Mouse (Mus musculus) cerebellum, adult 2 months (tissue): ENCODE results near the gene Ilvbl. TPM values are rescaled to one million over a fixed set of nuclear protein-coding genes. Genes with fewer than 3 reads are reported as not detected.
A peak's percentile ranks its signal among the peaks of the same experiment; 100 is the strongest.
"Not testable (repeated sequence)": the region's sequence is repeated elsewhere in the genome, so short reads cannot be mapped to it uniquely, and the experiment has no call there.

Experiments used
- DNase-seq, 2 experiments: peaks; one replicate each; pipeline ENCODE4 v3.0.0; 2021
- H3K27ac ChIP-seq: fragments of 200-500 bp; 2 replicates; pipeline ENCODE4 v1.5.1; 2012; ENCODE audit warnings: low read length, control low read depth, inconsistent platforms; ENCODE audit not compliant: insufficient read depth
- H3K27me3 ChIP-seq: fragments of 200-500 bp; 2 replicates; pipeline ENCODE4 v1.6.1; 2012; ENCODE audit warnings: inconsistent platforms, mild to moderate bottlenecking, low read length, moderate library complexity; ENCODE audit not compliant: control insufficient read depth, insufficient read depth
- H3K4me1 ChIP-seq: fragments of 200-500 bp; 2 replicates; pipeline ENCODE4 v1.6.1; 2011; ENCODE audit warnings: low read length; ENCODE audit not compliant: control insufficient read depth, insufficient read depth
- H3K4me3 ChIP-seq: fragments of 200-500 bp; replicated peaks from 2 replicates; pipeline ENCODE3; 2011; ENCODE audit warnings: mild to moderate bottlenecking, low read depth, low read length, control low read depth; ENCODE audit not compliant: insufficient read depth
- CTCF ChIP-seq: fragments of 200-500 bp; IDR thresholded peaks from 2 replicates; pipeline ENCODE4 v1.5.1; 2011; ENCODE audit warnings: low read depth, mild to moderate bottlenecking, control low read depth, low read length, moderate library complexity, borderline replicate concordance; ENCODE audit not compliant: insufficient read depth
- POLR2A ChIP-seq: fragments of 200-500 bp; IDR thresholded peaks from 2 replicates; pipeline ENCODE4 v1.6.1; 2011; ENCODE audit warnings: low read length, control low read depth, borderline replicate concordance; ENCODE audit not compliant: insufficient read depth
- WGBS: fragments of 180-500 bp; shearing (Covaris S2); methylation state at CpG from one replicate; pipeline ENCODE4 v1.1.7; 2018; 5-methylcytosine and 5-hydroxymethylcytosine counted together
- polyA plus RNA-seq: library from polyadenylated mRNA; depleted of rRNA; stranded (reverse); fragments of >200 nt; gene quantifications from 2 replicates; pipeline ENCODE4 v1.2.3, GENCODE M21; 2012; rRNA removed

Ilvbl gene
- 86.6 and 95.0 TPM in 2 replicates for polyA plus RNA-seq

DNA sequence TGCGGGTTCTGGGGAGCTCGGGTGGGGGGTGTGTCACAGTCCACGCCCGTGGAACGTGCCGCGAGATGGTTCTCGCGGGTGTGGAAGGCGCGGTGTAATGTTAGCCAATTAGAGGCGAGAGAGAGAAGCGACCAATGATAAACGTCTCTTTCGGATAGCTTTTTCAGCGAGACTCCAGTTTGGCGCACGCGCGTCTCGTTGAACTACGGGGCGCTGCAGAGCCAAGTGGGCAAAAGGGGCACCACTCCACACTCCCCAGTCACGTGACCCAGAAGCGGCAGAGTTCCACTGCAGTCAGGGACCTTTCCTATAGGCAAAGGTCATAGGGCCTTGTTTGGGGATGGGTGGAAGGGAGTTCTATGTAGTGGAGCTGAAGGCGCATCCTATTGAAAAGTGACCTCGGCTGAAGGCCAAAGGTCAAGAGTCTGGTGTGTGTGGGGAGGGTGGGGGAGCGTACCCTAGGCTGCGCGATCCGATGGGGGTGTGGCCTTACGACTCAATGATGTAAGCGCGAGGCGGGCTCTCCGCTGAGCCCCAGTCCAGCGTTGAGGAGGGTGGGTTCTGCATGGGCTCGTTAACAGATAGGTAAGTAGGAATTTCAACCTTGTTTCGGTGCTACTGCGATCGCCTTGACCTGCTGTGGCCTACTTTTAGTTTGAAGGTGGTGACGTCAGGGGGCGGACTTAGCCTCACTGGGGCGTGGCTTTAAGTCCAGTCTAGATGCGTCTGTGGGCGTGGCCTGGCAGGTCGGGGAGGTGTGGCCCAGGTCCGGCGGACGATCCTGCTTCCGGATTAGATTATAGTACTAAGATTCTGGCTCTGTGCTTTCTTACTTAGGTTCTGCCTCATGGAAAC is at the start of gene Ilvbl:
Gene Ilvbl, plus strand, starts transcription at position 97 of the 855 bp plus-strand sequence.
- peak; percentile 94 to 95 for DNase-seq
- peaks cover 19% of the 10 kb centered on the region for H3K4me1 ChIP-seq
- no peaks in the 10 kb centered on the region for H3K27me3 ChIP-seq
- TF ChIP-seq POLR2A (peak; percentile 38; the same call in 1 of the 2 replicates), CTCF (no peak)
- WGBS = under 1% methylated on average over 51 of the region's 51 CpGs
- H3K27ac ChIP-seq = peak within 1 kb of the TSS; percentile 95
- H3K4me3 ChIP-seq = peak within 1 kb of the TSS; percentile 78

DNA sequence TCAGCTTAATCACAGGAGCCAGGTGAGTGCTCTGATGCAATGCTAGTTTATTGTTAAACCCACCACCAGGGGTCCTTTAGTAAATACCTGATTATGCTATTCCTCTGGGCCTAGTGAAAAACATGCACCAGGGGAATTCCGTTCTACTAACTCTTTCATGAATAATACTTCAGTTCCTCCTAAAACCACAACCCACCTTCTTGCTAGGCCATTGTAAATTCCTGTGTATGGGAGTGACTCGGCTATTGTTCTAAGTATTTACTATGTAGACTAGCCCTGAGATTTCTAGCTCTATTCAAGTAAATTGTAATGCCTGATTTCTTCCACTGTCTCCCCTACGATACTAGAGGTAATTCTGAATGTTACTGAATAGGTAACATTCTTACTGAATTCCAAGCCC is 49.1 kb upstream of the Ilvbl start:
- H3K4me1 ChIP-seq, H3K4me3 ChIP-seq, H3K27me3 ChIP-seq, H3K27ac ChIP-seq, DNase-seq: not testable (repeated sequence)
- WGBS = 72% methylated on average over 3 of the region's 3 CpGs

DNA sequence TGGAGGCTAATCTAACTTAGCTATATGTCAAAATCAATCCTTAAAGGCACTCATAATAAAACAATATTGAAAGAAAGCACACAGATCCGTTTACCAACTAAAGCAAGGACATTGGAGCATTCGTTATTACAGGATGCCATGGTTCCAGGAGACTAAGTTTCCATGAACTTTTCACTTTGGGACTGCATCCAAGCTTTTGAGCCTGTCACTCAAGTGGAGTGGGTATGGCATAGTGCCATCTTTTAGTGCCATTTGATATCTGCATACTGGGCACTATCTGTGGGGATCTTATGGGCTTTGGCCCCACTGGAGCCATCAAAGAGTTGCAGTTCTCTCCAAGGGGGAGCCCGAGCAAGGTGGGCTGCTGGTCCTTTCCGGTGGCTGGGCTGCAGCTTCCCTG is 48.6 kb upstream of the Ilvbl start:
- TF ChIP-seq CTCF (no peak), POLR2A (no peak)
- Histone ChIP-seq H3K4me3 (no peak overlapping the region), H3K4me1 (no peaks in the 10 kb centered on the region), H3K27me3 (no peaks in the 10 kb centered on the region), H3K27ac (no peak overlapping the region)
- no peak for DNase-seq
- WGBS = 14% methylated on average over 4 of the region's 4 CpGs

DNA sequence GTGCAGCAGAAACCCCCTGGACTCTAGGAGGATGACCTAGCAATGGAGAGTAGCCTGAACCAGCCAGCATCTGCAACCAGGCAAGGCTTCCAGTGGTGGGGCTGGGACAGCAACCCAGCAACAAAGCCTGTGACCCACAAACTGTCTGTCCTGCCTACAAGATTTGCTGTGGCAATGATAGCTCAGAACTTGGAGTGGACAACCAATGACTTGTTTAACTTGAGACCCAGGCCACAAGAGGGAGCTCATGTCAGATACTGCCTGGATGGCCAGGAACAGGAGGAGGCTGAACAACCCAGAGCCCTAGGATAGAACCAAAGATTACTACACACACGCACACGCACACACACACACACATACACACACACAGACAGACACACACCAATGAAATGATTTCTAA is 33.2 kb upstream of the Ilvbl start:
- DNase-seq = peak; percentile 20 to 26
- no peak overlapping the region for H3K4me3 ChIP-seq
- no peak for TF ChIP-seq POLR2A
- peak; percentile 52 for TF ChIP-seq CTCF
- H3K4me1 ChIP-seq = no peaks in the 10 kb centered on the region
- H3K27ac ChIP-seq = no peak overlapping the region
- H3K27me3 ChIP-seq = no peaks in the 10 kb centered on the region
- 55% methylated on average over 2 of the region's 2 CpGs for WGBS

DNA sequence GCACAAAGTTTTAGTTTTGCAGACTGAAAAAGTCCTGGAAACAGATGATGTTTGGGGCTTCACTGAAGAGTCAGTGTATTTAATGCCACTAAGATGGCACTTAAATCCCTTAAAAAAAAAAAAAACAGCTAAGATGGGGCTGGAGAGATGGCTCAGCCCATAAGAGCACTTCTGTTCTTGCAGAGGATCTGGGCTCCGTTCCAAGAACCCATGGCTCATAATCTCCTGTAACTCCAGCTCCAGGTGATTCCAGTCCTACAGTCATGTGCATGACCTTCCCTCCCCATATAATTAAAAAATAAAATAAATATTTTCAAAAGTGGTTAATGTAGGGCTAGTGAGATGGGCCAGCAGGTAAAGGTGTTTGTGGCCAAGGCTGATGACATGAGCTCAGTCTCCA is 9.1 kb upstream of the Ilvbl start:
- Histone ChIP-seq H3K27me3 (no peaks in the 10 kb centered on the region), H3K4me3 (no peak overlapping the region), H3K27ac (no peak overlapping the region), H3K4me1 (no peaks in the 10 kb centered on the region)
- DNase-seq = no peak
- 84% methylated on average over 1 of the region's 1 CpGs for whole genome bisulfite sequencing
- TF ChIP-seq CTCF = no peak
- no peak for TF ChIP-seq POLR2A

DNA sequence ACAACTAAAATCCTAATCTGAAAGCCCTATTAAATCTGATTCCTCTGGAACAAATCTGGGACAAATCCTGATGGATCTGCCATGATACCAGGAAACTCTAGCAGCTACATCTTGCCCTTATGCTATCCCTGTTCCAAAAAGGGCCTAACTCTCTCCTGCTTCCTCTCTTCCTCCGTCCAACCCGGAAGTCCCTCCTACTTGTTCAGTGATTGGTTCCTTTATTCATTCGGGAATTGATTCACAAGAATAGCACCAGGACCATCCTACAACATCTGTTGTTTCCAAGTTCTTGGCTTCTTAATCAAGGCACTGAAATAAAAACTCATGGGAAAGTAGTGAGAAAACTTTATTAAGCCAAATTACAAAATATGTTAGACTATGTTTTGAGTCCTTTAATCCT is 5.0 kb upstream of the Ilvbl start:
- Histone ChIP-seq H3K4me1 (no peaks in the 10 kb centered on the region), H3K27me3 (no peaks in the 10 kb centered on the region), H3K4me3 (no peak overlapping the region), H3K27ac (no peak overlapping the region)
- TF ChIP-seq CTCF (no peak), POLR2A (no peak)
- no peak for DNase-seq
- 63% methylated on average over 3 of the region's 3 CpGs for WGBS

DNA sequence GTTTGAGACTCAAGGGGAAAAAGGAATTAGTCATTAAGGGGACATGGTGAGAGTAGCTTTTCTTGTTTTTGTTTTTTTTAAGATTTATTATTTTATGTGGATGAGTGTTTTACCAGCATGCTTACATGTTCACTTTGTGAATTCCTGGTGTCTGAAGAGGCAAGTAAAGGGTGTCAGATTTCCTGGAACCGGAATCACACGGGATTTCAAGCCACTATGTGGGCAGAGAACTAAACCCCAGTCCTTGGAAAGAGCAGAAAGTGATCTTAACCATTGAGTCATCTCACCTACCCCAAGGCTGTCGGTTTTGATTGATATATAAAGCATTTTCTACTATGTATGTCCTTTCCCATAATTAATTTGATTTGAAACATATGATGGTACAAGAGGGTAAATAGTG is 4.5 kb upstream of the Ilvbl start:
- WGBS = 53% methylated on average over 3 of the region's 3 CpGs
- Histone ChIP-seq H3K4me1 (no peaks in the 10 kb centered on the region), H3K27ac (no peak overlapping the region), H3K4me3 (no peak overlapping the region), H3K27me3 (no peaks in the 10 kb centered on the region)
- TF ChIP-seq POLR2A (no peak), CTCF (no peak)
- no peak for DNase-seq

DNA sequence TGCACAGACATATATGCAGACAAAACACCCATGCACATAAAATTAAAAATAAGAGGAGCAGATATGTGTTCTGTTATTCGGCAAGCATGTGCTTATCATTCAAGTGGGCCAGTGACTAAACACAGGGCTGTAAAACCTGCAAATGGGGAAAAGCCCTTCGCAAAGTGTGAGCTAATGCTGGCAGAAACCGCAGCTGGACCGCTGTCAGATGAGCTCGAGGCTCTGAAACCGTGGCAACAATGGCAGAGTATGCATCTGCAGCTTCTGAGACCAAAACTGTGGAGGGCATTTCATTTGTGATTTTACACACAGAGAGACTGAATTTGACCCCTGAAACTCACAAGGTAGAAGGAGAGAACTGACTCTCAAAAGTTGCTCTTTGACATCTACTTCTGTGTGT is 3.7 kb upstream of the Ilvbl start:
- DNase-seq = no peak
- Histone ChIP-seq H3K27me3 (no peaks in the 10 kb centered on the region), H3K27ac (no peak overlapping the region), H3K4me3 (no peak overlapping the region), H3K4me1 (no peaks in the 10 kb centered on the region)
- 30% methylated on average over 6 of the region's 6 CpGs for WGBS
- TF ChIP-seq CTCF (no peak), POLR2A (no peak)

DNA sequence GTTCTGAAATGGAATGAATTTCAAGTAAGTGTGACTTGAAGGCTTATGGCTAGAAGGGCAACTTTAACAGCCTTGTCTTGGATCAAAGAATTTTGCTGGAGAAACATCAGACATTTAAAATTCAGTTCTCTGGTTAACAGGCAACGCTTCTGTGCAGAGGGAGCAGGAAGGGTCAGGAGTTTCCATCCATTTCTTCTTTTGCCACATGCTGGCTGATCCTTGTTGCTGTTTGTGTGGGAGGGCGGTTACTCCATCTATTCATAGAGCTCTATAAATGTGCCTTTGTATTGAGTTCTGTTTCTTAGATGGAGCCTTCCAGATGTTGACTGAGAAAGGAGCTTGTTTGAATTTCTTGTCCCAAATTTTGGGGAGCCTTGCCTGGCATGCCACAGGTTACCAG is 3.2 kb upstream of the Ilvbl start:
- Histone ChIP-seq H3K4me3 (no peak overlapping the region), H3K27ac (no peak overlapping the region), H3K4me1 (no peaks in the 10 kb centered on the region; the same call in 1 of the 2 replicates), H3K27me3 (no peaks in the 10 kb centered on the region)
- 54% methylated on average over 2 of the region's 2 CpGs for WGBS
- DNase-seq = no peak
- TF ChIP-seq POLR2A (no peak), CTCF (no peak)
